Mouse (Mus musculus): ENCODE results near the gene Npl.

DNA sequence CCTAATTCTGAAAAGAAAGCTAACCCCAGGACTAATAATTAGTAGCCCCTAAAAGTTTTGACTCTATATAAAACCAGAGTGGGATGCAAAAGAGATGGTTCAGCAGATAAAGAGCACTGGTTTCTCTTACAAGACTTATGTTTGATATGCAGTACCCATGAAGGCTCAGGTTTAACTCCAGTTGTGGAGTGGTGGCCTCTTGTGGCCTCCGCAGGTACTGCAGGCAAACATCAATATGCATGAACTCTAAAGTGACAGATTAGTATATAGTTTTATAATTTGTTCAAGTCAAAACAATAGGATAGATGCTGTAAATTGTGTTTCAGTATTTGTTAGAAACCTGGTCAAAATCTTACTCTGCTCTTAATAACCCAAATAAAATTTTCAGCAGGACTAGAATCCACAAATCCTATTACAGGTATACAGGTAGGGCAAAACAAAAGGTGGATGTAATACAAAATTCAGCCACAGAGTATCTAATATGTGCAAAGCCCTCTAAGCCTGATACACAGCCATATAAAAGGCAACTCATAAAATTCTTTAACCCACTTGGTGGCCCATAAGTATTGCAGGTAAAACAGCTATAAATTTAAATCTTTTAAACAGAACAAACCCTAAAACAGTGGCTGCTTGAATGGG is 69.3 kb downstream of the Npl start:
- no peak for TF ChIP-seq CTCF (IDR thresholded peaks at IDR 0.05; ENCODE audit: insufficient read depth, low read depth, low read length)
- TF ChIP-seq POLR2A (IDR thresholded peaks at IDR 0.05; ENCODE audit: insufficient read depth, low read depth, low read length), result no peak
